Mouse (Mus musculus) forelimb bud, embryonic 11.5 days (tissue): ENCODE results near the gene Dnajc27.

Experiments used
- DNase-seq: peaks from one replicate; pipeline ENCODE4 v3.0.0-alpha.2; 2012; ENCODE audit warnings: low read depth, low spot score

Dnajc27 gene

DNA sequence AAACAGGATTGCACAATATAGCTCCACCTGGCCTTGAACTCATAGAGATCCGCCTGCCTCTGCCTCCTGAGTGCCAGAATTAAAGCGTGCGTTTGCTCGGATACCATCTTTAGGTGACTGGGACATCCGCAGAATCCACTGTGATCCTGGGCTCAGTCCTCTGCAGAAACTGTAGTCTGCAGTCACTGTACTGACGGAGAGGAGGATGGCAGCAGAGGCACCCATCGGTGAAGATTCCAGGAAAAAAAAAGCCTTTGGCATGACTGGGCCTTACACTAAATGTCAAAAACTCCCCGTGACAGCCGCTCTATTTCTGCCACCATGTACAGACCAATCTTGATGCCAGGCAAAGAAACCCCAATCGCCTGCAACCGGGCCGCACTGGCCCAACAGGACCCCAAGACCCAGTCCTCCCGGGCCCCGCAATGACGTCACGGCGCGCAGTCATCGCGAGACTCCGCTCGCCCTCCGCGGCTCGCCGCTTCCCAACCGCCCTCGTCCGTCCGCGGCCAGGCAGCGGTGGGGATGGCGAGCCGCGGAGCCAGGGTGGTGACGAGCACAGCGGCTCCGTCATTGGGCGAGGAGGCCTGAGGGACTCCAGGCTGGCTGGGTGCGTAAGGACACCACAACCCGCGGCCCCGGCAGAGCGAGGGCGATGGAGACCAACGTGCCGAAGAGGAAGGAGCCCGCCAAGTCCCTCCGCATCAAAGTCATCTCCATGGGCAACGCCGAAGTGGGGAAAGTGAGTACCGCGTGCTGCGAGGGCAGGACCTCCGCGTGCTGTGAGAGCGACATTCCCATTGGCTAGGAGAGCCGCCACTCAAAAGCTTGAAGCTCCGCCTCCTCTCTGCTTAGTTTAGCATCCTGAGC lies at the start of gene Dnajc27:
TSS of gene Dnajc27 (plus strand) at position 452 of the 870 bp plus-strand sequence.
- peak; percentile 96 for DNase-seq

GRCm38 (mm10) chr12:4036157-4036556 lies 46.2 kb upstream of the Dnajc27 start:
- DNase-seq: no peak

DNA sequence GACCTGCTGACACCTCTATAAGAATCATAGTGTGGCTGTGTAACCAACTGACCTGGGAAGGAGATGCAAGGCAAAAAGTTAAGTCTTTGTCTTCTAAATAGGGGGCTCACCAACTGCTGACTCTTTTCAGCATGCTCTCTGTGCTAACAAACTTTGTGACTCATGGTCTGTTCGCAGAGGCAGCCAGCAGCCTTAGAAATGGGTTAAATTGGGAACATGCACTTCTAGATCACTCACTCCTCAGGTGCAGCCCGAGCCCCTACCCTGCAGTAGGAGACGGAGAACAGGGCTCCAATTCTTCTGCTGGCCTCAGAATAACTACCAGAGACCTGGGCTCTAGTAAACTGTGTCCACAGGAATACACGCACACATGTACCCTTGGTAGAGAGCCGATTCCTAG lies 44.9 kb upstream of the Dnajc27 start:
- DNase-seq: no peak

- DNase-seq: peak; percentile 86
These were observed 44.0 kb upstream of the Dnajc27 start, which contains the start of gene Efr3b for GRCm38 (mm10) chr12:4038061-4039041. TSS of gene Efr3b (minus strand) at chr12:4038915.

DNA sequence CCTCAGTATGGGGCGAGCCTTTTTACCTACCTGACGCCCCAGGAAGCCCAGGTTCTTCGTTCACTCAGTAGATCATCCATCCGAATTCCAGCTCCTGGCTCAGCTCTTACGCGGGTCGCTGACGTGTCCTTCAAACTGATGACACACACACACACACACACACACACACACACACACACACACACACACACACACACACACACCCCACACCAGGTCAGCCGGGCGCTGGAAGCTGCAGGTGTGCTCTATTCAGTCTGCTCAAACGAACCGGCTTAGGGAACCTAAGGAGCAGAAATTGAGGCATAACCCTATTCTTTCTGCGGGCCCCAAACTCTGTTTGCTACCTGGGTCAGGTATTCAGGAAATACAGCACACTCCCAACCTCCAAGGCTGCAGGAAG lies 43.3 kb upstream of the Dnajc27 start:
- DNase-seq: no peak

GRCm38 (mm10) chr12:4042411-4042810 lies 40.0 kb upstream of the Dnajc27 start:
- no peak for DNase-seq

DNA sequence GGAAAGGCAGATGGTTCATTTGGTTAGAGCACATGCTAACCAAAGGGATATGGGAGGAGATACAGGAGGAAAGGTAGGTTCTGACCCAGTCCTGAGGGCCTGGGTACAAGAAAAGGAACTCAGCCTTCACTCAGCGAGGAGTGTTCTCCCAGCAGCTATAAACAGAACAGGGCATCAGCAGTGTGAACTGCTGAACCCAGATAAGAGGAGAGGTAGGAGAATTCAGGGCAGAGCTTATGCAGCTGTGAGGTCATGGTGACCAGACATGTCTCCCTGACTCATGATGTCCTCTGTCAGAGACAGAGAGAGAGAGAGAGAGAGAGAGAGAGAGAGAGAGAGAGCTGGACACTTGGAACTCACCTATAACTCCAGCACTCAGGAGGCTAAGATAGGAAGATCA lies 36.4 kb upstream of the Dnajc27 start:
- no peak for DNase-seq

GRCm38 (mm10) chr12:4048031-4048430 lies 34.4 kb upstream of the Dnajc27 start:
- no peak for DNase-seq

DNA sequence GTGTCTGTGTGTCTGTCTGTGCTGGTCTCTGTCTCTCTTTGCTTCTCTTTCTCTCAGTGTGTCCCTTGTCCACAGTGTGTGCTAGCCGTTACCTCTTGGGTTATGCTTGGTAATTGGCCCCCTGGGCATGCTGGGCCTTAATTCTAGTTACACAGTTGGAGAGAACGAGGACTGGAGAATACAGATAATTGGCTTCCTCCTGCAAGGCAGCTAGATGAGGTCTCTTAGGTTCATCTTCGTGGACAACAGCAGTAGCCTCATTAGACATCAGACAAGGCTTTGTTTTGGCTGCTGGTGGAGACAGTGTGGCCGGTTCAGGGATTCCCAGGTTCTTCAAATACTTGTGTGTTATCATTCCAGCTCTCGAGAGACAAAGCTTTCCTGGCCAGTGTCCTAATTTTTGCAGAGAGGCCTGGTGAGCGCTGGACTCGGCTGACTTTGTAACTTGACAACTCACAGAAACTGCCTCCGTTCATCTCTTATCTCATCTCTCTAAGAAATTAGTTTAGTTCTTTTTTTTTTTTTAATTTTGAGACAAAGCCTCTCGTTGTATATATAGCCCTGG lies 31.4 kb upstream of the Dnajc27 start:
- DNase-seq: no peak

DNA sequence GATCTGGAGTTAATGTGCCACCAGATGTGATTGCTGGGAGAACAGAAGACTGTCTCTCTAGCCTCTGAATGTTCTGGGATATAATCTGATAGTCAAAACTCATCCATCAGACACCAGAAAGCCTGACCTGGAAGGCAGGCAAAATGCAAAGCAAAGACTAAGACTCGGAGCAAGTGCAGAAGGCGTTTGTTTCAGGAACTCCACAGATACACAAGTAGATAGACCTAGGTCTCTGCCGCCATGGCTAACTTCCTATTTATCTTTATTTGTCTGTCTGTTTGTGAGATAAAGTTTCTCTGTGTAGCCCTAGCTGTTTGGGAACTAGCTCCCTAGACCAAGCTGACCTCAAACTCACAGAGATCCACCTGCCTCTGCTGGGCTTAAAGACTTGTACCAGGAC lies 28.7 kb upstream of the Dnajc27 start:
- DNase-seq: no peak

GRCm38 (mm10) chr12:4054845-4055244 lies 27.5 kb upstream of the Dnajc27 start:
- DNase-seq: no peak

DNA sequence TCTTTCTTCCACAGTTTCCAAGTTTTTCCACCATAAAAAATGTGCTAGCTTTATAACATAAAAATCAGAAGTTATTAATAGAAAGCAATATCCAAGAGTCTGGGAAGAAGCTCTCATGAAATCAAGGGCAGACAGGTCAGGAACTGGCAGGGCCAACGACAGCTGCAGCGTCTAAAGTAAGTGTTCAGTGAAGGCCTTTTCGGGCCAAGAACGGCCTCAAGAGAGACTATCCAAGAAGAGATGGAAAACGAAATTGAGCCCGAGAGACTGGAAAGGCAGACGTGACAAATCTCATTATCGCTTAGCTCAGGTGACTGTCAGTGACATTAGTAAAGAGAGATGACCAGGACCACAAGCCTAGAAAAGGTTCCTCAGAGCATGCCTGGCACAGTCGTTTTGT lies 24.1 kb upstream of the Dnajc27 start:
- DNase-seq: no peak

- DNase-seq: no peak
These were observed 22.7 kb upstream of the Dnajc27 start for GRCm38 (mm10) chr12:4059683-4060082.

DNA sequence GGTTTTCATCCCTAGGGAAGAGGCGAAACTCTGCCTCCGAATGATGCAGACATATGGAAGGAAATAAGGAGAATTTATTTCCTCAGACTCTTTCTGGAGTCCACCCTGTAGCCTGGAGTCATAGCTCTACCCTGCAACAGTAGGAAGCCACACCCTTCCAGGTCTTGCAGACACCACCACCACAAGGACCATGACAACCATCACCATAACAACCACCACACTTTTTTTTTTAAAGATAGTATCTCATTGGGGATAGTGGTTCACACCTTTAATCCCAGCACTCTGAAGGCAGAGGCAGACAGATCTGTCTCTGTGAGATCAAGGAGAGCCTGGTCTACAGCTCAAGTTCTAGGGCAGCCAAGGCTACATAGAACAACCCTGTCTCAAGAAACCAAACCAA lies 16.9 kb upstream of the Dnajc27 start:
- no peak for DNase-seq

GRCm38 (mm10) chr12:4065944-4066343 lies 16.4 kb upstream of the Dnajc27 start:
- no peak for DNase-seq

- DNase-seq: no peak
These were observed 15.5 kb upstream of the Dnajc27 start for GRCm38 (mm10) chr12:4066681-4067459.

DNA sequence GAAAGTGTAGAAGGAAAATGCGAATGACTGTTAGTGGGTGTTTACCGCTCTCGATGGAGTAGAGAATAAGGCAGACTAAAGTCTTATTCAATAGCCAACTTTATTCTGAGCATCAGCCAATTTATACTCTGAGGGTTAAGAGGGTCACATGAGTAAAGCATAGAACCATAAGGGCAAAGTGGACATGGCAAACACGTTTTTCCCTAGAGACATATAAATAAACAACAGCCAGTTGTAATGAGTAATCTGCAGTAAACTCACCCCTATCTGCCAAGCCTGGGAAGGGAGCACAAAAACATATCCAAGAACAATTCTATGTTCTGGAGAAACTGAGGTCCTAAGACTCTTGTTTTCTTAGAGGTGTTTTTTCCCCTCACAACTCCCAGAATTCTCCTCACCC lies 13.8 kb upstream of the Dnajc27 start:
- DNase-seq: no peak

- no peak for DNase-seq
These were observed 10.7 kb upstream of the Dnajc27 start for GRCm38 (mm10) chr12:4071671-4072070.

- no peak for DNase-seq
These were observed 7.0 kb upstream of the Dnajc27 start for GRCm38 (mm10) chr12:4075407-4075806.

DNA sequence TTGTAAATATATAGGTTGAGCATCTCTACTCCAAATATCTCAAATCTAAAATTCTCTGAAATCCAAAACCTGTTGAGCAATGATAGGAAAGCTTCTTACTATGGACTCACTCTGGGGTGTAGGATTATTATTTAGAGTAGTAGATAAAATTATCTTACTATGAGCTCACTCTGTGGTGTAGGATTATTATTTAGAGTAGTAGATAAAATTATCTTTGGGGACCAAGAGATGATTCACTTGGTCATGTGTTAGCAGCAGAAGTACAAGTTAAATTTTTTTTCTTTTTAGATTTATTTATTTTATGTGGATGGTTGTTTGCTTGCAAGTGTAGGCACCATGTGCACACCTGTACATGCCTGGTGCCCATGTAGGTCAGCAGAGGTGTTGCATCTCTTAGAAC lies 6.0 kb upstream of the Dnajc27 start:
- DNase-seq: no peak

DNA sequence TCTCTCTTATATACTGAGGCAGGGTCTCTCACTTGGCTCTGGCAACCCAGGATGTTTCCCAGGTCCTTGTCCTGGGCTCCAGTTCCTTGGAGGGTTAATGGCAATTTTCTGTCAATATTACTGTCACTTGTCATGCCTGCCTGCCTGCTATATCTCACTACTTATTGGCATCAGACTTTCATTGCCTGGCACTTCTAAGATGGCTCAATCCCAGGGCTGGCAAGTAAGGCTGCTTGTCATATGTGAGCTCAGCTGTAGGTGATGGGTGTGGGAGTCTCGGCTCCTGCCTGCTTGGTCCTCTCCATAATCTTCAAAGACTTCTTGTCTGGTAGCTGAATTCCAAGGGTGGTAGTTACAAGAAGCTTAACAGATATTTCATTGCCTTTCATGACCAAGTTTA lies 4.3 kb upstream of the Dnajc27 start:
- no peak for DNase-seq
